Mouse (Mus musculus) myocyte (in vitro differentiated cells): ENCODE measurements at regions not wholly inside any gene's neighbourhood (a gene's known extent, or its start where the extent isn't known, plus 50 kb on each side); places are given as distances from the start of the nearest gene placed in this dataset.

ENCODE experiments used
- MAX ChIP-seq: IDR thresholded peaks from one replicate; pipeline ENCODE4 v1.6.1; 2011; ENCODE audit warnings: low read depth, mild to moderate bottlenecking, control low read depth
- POLR2A ChIP-seq: IDR thresholded peaks from one replicate; pipeline ENCODE4 v1.6.1; 2011; ENCODE audit warnings: low read depth, mild to moderate bottlenecking, control low read depth, moderate library complexity; ENCODE audit not compliant: insufficient read length
- TCF12 ChIP-seq: IDR thresholded peaks from one replicate; pipeline ENCODE4 v1.6.1; 2011; ENCODE audit warnings: mild to moderate bottlenecking, control low read depth; ENCODE audit not compliant: poor library complexity, insufficient read depth, severe bottlenecking

DNA sequence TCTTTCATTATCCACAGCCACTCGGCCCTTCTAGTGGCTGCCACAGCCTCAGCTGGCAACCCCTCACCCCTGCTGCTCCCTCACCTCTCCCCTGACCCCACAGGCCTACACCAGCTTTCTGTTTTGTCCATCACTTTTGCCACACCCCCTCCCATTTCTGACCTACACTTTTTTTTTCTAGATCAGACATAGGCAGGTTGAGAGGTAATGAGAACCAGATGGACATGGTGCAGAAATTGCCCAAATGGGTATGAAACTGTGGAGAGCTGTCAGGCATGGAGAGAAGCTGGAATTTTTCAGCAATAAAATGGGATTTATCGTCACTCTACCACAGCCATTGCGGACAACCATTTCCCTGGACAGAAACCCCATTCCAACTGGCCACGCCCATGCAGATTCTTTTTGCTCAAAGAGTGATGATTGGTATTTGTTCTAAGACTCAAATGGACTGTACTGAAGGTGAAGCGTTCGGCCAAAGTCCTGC lies 260.2 kb downstream of the Meis1 start:
- TF ChIP-seq MAX (no peak), POLR2A (no peak), TCF12 (no peak)
